Mouse (Mus musculus): ENCODE results near the gene Olfr998.
A peak's percentile ranks its signal among the peaks of the same experiment; 100 is the strongest.

DNA sequence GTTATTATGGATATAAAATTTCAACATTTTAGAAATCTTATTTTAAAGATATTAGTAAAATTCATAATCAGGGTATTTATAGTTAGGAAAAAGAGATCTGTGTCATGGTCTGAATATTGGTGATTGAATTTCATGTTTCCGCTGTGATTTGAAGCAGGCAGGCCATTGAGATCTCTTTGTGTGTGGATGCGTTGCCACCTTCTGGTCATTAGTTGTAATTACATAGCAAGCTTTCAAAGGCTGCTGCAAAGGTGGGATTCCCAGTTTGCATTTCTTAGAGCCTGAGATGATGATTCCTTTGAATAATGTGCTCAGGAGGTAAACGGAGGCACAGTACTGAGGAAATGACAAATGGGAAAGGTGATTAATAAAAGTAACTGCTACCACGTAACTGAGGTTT lies 27.6 kb upstream of the Olfr998 start:
- TF ChIP-seq CTCF (IDR thresholded peaks at IDR 0.05; ENCODE audit: low read depth): peak; percentile 55
- TF ChIP-seq EP300 (IDR thresholded peaks at IDR 0.05; ENCODE audit: low read depth): no peak

Data from liver, embryonic 14.5 days (tissue).